Mouse (Mus musculus) limb, embryonic 10.5 days (tissue): Measurements from ENCODE around the gene Gm7030. TPM values are rescaled to one million over a fixed set of nuclear protein-coding genes. Genes with fewer than 3 reads are reported as not detected.
"Not testable (repeated sequence)": the region's sequence is repeated elsewhere in the genome, so short reads cannot be mapped to it uniquely, and the experiment has no call there.

Source experiments
- DNase-seq: peaks from one replicate; pipeline ENCODE4 v3.0.0-alpha.2; 2017; ENCODE audit warnings: low spot score
- H3K27ac ChIP-seq: fragments of 300-500 bp; sonication (generic); 2 replicates; pipeline ENCODE4 v1.5.1; 2016; ENCODE audit warnings: mild to moderate bottlenecking
- H3K27me3 ChIP-seq: fragments of 300-500 bp; sonication (generic); 2 replicates; pipeline ENCODE4 v1.6.1; 2016; ENCODE audit warnings: low read depth, mild to moderate bottlenecking; ENCODE audit not compliant: poor library complexity, severe bottlenecking
- H3K36me3 ChIP-seq: fragments of 300-500 bp; sonication (generic); 2 replicates; pipeline ENCODE4 v1.6.1; 2016; ENCODE audit warnings: mild to moderate bottlenecking, moderate library complexity
- H3K4me1 ChIP-seq: fragments of 300-500 bp; sonication (generic); 2 replicates; pipeline ENCODE4 v1.6.1; 2016
- H3K4me3 ChIP-seq: fragments of 300-500 bp; sonication (generic); 2 replicates; pipeline ENCODE4 v1.5.1; 2016; ENCODE audit warnings: mild to moderate bottlenecking, moderate library complexity
- H3K9me3 ChIP-seq: fragments of 300-500 bp; sonication (generic); replicated peaks from 2 replicates; pipeline ENCODE4 v1.6.1; 2016; ENCODE audit warnings: mild to moderate bottlenecking
- WGBS: fragments of 180-500 bp; shearing (Covaris S2); methylation state at CpG from one replicate; pipeline ENCODE4 v1.1.7; 2016; 5-methylcytosine and 5-hydroxymethylcytosine counted together
- polyA plus RNA-seq: library from polyadenylated mRNA; unstranded; fragments of >200 nt; fragmentation: Nextera tagmentation; extraction: Ambion mirVana; gene quantifications from 2 replicates; pipeline ENCODE4 v1.2.1, GENCODE M21; 2016

The Gm7030 gene
- not detected in 2 replicates for polyA plus RNA-seq

GRCm38 (mm10) chr17:36128968-36129817 lies at the start of gene Gm7030:
Gene Gm7030, minus strand, starts transcription at chr17:36129425.
- H3K36me3 ChIP-seq, H3K27ac ChIP-seq, H3K4me3 ChIP-seq, H3K9me3 ChIP-seq, DNase-seq, H3K4me1 ChIP-seq: not testable (repeated sequence)
- WGBS: 19% methylated on average over 28 of the region's 28 CpGs
- peaks cover 56% of the 10 kb centered on the region for H3K27me3 ChIP-seq

GRCm38 (mm10) chr17:36178938-36179337 lies 49.7 kb upstream of the Gm7030 start:
- not testable (repeated sequence) for H3K4me1 ChIP-seq, H3K36me3 ChIP-seq, H3K9me3 ChIP-seq, H3K27ac ChIP-seq
- peak; percentile 68 for DNase-seq
- peak overlapping the region; percentile 46 for H3K4me3 ChIP-seq
- under 1% methylated on average over 40 of the region's 40 CpGs for WGBS
- peaks cover 55% of the 10 kb centered on the region for H3K27me3 ChIP-seq

- peaks cover 42% of the 10 kb centered on the region for H3K27me3 ChIP-seq
- H3K36me3 ChIP-seq, H3K9me3 ChIP-seq, DNase-seq, H3K4me3 ChIP-seq, H3K4me1 ChIP-seq, H3K27ac ChIP-seq: not testable (repeated sequence)
- no CpG with 5 or more reads among the region's 2 CpGs for WGBS
These were observed 46.9 kb upstream of the Gm7030 start for GRCm38 (mm10) chr17:36176132-36176531.

- H3K4me1 ChIP-seq: 0 out of 2 replicates have a peak, but pooled peaks cover 8% of the 10 kb centered on the region
- no peaks in the 10 kb centered on the region for H3K36me3 ChIP-seq
- H3K27ac ChIP-seq: no peak overlapping the region
- DNase-seq: peak; percentile 2
- WGBS: 56% methylated on average over 1 of the region's 1 CpGs
- peaks cover 64% of the 10 kb centered on the region for H3K27me3 ChIP-seq
- H3K4me3 ChIP-seq: no peak overlapping the region
- H3K9me3 ChIP-seq: no peaks in the 10 kb centered on the region
These were observed 41.1 kb upstream of the Gm7030 start for GRCm38 (mm10) chr17:36170287-36170814.

GRCm38 (mm10) chr17:36169753-36170152 lies 40.5 kb upstream of the Gm7030 start:
- H3K36me3 ChIP-seq: no peaks in the 10 kb centered on the region
- H3K27ac ChIP-seq: no peak overlapping the region
- no peak overlapping the region for H3K4me3 ChIP-seq
- 0 out of 2 replicates have a peak, but pooled peaks cover 8% of the 10 kb centered on the region for H3K4me1 ChIP-seq
- DNase-seq: peak; percentile 19
- peaks cover 70% of the 10 kb centered on the region for H3K27me3 ChIP-seq
- no peaks in the 10 kb centered on the region for H3K9me3 ChIP-seq

GRCm38 (mm10) chr17:36169094-36169493 lies 39.9 kb upstream of the Gm7030 start:
- H3K27me3 ChIP-seq: peaks cover 77% of the 10 kb centered on the region
- not testable (repeated sequence) for H3K27ac ChIP-seq, H3K9me3 ChIP-seq, H3K36me3 ChIP-seq, H3K4me3 ChIP-seq, H3K4me1 ChIP-seq
- whole genome bisulfite sequencing: 58% methylated on average over 1 of the region's 1 CpGs
- peak; percentile 27 for DNase-seq

- peaks cover 84% of the 10 kb centered on the region for H3K27me3 ChIP-seq
- DNase-seq: peak; percentile 41
- 2% methylated on average over 63 of the region's 63 CpGs for WGBS
These were observed 38.9 kb upstream of the Gm7030 start, which contains the start of gene Gm8909 for GRCm38 (mm10) chr17:36168039-36168652. Gene Gm8909, minus strand, starts transcription at chr17:36168537.

GRCm38 (mm10) chr17:36167306-36168038 lies 38.2 kb upstream of the Gm7030 start:
- Histone ChIP-seq H3K4me3 (peak overlapping the region; percentile 30), H3K36me3 (no peaks in the 10 kb centered on the region), H3K27ac (no peak overlapping the region), H3K9me3 (no peaks in the 10 kb centered on the region), H3K27me3 (peaks cover 88% of the 10 kb centered on the region), H3K4me1 (0 out of 2 replicates have a peak, but pooled peaks cover 8% of the 10 kb centered on the region)
- WGBS: 2% methylated on average over 51 of the region's 51 CpGs
- DNase-seq: peak; percentile 47

More at GRCm38 (mm10) chr17:36168039-36168652, 38.9 kb upstream of the Gm7030 start, which contains the start of gene Gm8909:
- Histone ChIP-seq H3K27ac (no peak within 1 kb of the TSS), H3K36me3 (no peaks in the 10 kb centered on the region), H3K9me3 (no peaks in the 10 kb centered on the region), H3K4me3 (peak within 1 kb of the TSS; percentile 30), H3K4me1 (0 out of 2 replicates have a peak, but pooled peaks cover 8% of the 10 kb centered on the region)

- not testable (repeated sequence) for H3K27ac ChIP-seq, H3K36me3 ChIP-seq, H3K9me3 ChIP-seq, H3K4me1 ChIP-seq, DNase-seq, H3K4me3 ChIP-seq
- 12% methylated on average over 2 of the region's 2 CpGs for WGBS
- H3K27me3 ChIP-seq: peaks cover 94% of the 10 kb centered on the region
These were observed 37.7 kb upstream of the Gm7030 start for GRCm38 (mm10) chr17:36166901-36167300.

- peaks cover 5% of the 10 kb centered on the region; the same call in 1 of the 2 replicates for H3K4me1 ChIP-seq
- no peaks in the 10 kb centered on the region for H3K36me3 ChIP-seq
- H3K9me3 ChIP-seq: no peaks in the 10 kb centered on the region
- 2% methylated on average over 56 of the region's 56 CpGs for WGBS
- H3K4me3 ChIP-seq: peak overlapping the region; percentile 31
- DNase-seq: peak; percentile 47
- H3K27ac ChIP-seq: no peak overlapping the region
- H3K27me3 ChIP-seq: peaks cover 99% of the 10 kb centered on the region
These were observed 32.2 kb upstream of the Gm7030 start for GRCm38 (mm10) chr17:36161129-36162051.

GRCm38 (mm10) chr17:36158264-36158663 lies 29.0 kb upstream of the Gm7030 start:
- DNase-seq, H3K27ac ChIP-seq, H3K4me3 ChIP-seq, H3K36me3 ChIP-seq, H3K4me1 ChIP-seq, H3K9me3 ChIP-seq: not testable (repeated sequence)
- peaks cover 99% of the 10 kb centered on the region for H3K27me3 ChIP-seq
- WGBS: 11% methylated on average over 11 of the region's 11 CpGs

- H3K4me1 ChIP-seq, H3K36me3 ChIP-seq, H3K27ac ChIP-seq, H3K9me3 ChIP-seq: not testable (repeated sequence)
- H3K4me3 ChIP-seq: peak overlapping the region; percentile 41
- peaks cover 99% of the 10 kb centered on the region for H3K27me3 ChIP-seq
- WGBS: 0% methylated on average over 36 of the region's 36 CpGs
- peak; percentile 68 for DNase-seq
These were observed 28.6 kb upstream of the Gm7030 start for GRCm38 (mm10) chr17:36157782-36158181.
